11 mouse cellular contexts compared by ENCODE assay signal in genomic region chr4:136815364-136815763, GRCm38 (mm10). TPM values are rescaled to one million over a fixed set of nuclear protein-coding genes. Genes with fewer than 3 reads are reported as not detected.
DNase-seq lines count a peak whose midpoint lies in the region; ATAC-seq and TF ChIP-seq lines count a peak whose summit lies in the region.
"Had no signal": no experiment of that assay in that cellular context is flagged by ENCODE, and none has a peak within 500 bp of the region (broad histone marks: within the 10 kb centered on the region; RNA-seq: fewer than 3 reads in every experiment).

No protein-coding gene starts in this region.

- no peaks in the 10 kb centered on the region for H3K9me3 ChIP-seq in midbrain, embryonic 13.5 days
- H3K9me3 ChIP-seq: limb, embryonic 13.5 days; neural tube, embryonic 15.5 days had no signal

- H3K36me3 ChIP-seq in heart, adult 2 months (ENCODE audit: control insufficient read depth, insufficient read depth, low read length), result no peaks in the 10 kb centered on the region
- no peaks in the 10 kb centered on the region for H3K36me3 ChIP-seq in testis, adult 2 months (ENCODE audit: control insufficient read depth, insufficient read depth, low read length)
- peaks cover 3% of the 10 kb centered on the region; the same call in 1 of the 2 replicates for H3K36me3 ChIP-seq in midbrain, embryonic 13.5 days
- H3K36me3 ChIP-seq: limb, embryonic 13.5 days; neural tube, embryonic 15.5 days had no signal

- WGBS in heart, adult 2 months, result 67% methylated on average over 5 of the region's 5 CpGs
- WGBS in midbrain, embryonic 13.5 days, result 68% methylated on average over 5 of the region's 5 CpGs

- intact Hi-C loops in heart, adult 2 months (cut with DNase I), result no loop called here

- DNase-seq in heart, adult 2 months, result peak in 1 of 2 experiments; percentile 29
- no peak for DNase-seq in heart, adult 11 months
- DNase-seq in testis, postnatal 14 days (ENCODE audit: low spot score), result no peak
- peak; percentile 3 for DNase-seq in c-Kit-positive CD71-positive TER-119-negative erythroid progenitor cells, embryonic 14.5 days (ENCODE audit: low read depth)
- peak; percentile 58 for DNase-seq in thymus, postnatal 25 days
- DNase-seq in urinary bladder, postnatal 14 days (ENCODE audit: low spot score), result no peak

- TF ChIP-seq POLR2A in heart, adult 2 months (IDR thresholded peaks at IDR 0.05; ENCODE audit: insufficient read depth, low read depth, low read length), result no peak
- TF ChIP-seq POLR2A in testis, adult 2 months (IDR thresholded peaks at IDR 0.05; ENCODE audit: control insufficient read depth, low read depth, low read length), result no peak

- H3K79me2 ChIP-seq in heart, adult 2 months (replicated peaks; ENCODE audit: control insufficient read depth, insufficient read depth, low read length), result no peaks in the 10 kb centered on the region

- H3K9ac ChIP-seq in heart, adult 2 months (ENCODE audit: low read depth, low read length), result no peak overlapping the region
- no peak overlapping the region for H3K9ac ChIP-seq in midbrain, embryonic 13.5 days (replicated peaks)
- H3K9ac ChIP-seq: limb, embryonic 13.5 days; neural tube, embryonic 15.5 days had no signal

- H3K4me1 ChIP-seq in heart, adult 2 months (ENCODE audit: control insufficient read depth, insufficient read depth, low read length), result no peaks in the 10 kb centered on the region
- H3K4me1 ChIP-seq in testis, adult 2 months (ENCODE audit: control insufficient read depth, insufficient read depth, low read length), result no peaks in the 10 kb centered on the region
- H3K4me1 ChIP-seq in midbrain, embryonic 13.5 days (replicated peaks), result peaks cover 90% of the 10 kb centered on the region

- H3K4me3 ChIP-seq in heart, adult 2 months, result no peak overlapping the region
- H3K4me3 ChIP-seq in testis, adult 2 months (ENCODE audit: control insufficient read depth, low read depth, low read length), result no peak overlapping the region
- H3K4me3 ChIP-seq in midbrain, embryonic 13.5 days (replicated peaks), result no peak overlapping the region
- H3K4me3 ChIP-seq: limb, embryonic 13.5 days; neural tube, embryonic 15.5 days had no signal

- peak; percentile 59 for TF ChIP-seq CTCF in heart, adult 2 months (IDR thresholded peaks at IDR 0.05)
- TF ChIP-seq CTCF in testis, adult 2 months (IDR thresholded peaks at IDR 0.05; ENCODE audit: control insufficient read depth, insufficient read depth, insufficient replicate concordance, low read depth, low read length), result peak; percentile 66; the same call in 1 of the 2 replicates

- H3K27ac ChIP-seq in heart, adult 2 months, result no peak overlapping the region
- no peak overlapping the region for H3K27ac ChIP-seq in testis, adult 2 months (ENCODE audit: control insufficient read depth, insufficient read depth, low read depth, low read length)
- no peak overlapping the region for H3K27ac ChIP-seq in midbrain, embryonic 13.5 days
- H3K27ac ChIP-seq: limb, embryonic 13.5 days; neural tube, embryonic 15.5 days had no signal

- no peaks in the 10 kb centered on the region; the same call in 1 of the 2 replicates for H3K27me3 ChIP-seq in heart, adult 2 months (ENCODE audit: control insufficient read depth, insufficient read depth, low read length)
- no peaks in the 10 kb centered on the region for H3K27me3 ChIP-seq in testis, adult 2 months (ENCODE audit: control insufficient read depth, insufficient read depth, low read length)
- H3K27me3 ChIP-seq in midbrain, embryonic 13.5 days, result no peaks in the 10 kb centered on the region
- H3K27me3 ChIP-seq: limb, embryonic 13.5 days; neural tube, embryonic 15.5 days had no signal

- ATAC-seq in midbrain, embryonic 13.5 days, result no peak
- ATAC-seq: hindbrain, embryonic 16.5 days had no signal

- no peak overlapping the region for H3K4me2 ChIP-seq in midbrain, embryonic 13.5 days (replicated peaks)
- H3K4me2 ChIP-seq: limb, embryonic 13.5 days; neural tube, embryonic 15.5 days had no signal

- no peak for TF ChIP-seq EP300 in heart, adult 2 months (IDR thresholded peaks at IDR 0.05; ENCODE audit: insufficient read depth, low read depth, low read length)

RNA-seq across cellular contexts. Expression of gene Ephb2, which starts 20.4 kb away (rescaled TPM):
- under 1 TPM; 0.73 to 0.77 TPM for total RNA-seq in heart, adult 2 months (2021)
- polyA plus RNA-seq in heart, adult 2 months (2012; rRNA removed), result 0.96 and 1.2 TPM in 2 replicates
- 0.49 and 1.7 TPM in 2 replicates for polyA plus RNA-seq in testis, adult 2 months (2012; rRNA removed)
- 20.3 and 25.0 TPM in 2 replicates for polyA plus RNA-seq in midbrain, embryonic 13.5 days (2015; fragmentation: Nextera tagmentation; extraction: Ambion mirVana)

Comparison
In these comparisons a context has a peak if more than half of its experiments do, and no peak if none do; other contexts are left out.
1. DNase-seq: peak in c-Kit-positive CD71-positive TER-119-negative erythroid progenitor cells, embryonic 14.5 days (single experiment) and thymus, postnatal 25 days (single experiment); none in heart, adult 11 months (single experiment), testis, postnatal 14 days (single experiment) and urinary bladder, postnatal 14 days (single experiment).